Mouse (Mus musculus): ENCODE data around the gene Tcf20.

DNA sequence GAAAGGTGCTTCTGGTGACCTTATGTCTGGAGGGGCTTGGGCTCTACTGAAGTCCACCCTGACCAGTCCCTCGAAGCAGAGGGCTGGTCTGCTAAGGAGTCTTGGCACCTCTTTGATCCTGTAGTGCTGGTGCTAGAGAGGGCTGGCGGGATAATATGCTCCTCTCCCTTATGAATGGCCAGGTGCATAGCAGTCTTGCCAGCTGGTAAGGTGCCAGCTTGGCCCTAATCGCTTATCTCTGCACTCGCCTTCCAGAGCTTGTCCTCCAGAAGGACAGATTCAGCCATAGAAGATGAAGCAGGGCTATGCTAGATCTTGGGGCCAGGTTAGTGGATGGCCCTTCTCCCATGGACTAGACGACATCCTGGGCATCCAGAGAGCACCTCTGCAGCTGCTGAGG lies 64.1 kb downstream of the Tcf20 start:
- TF ChIP-seq CTCF (conservative IDR thresholded peaks at IDR 0.05 in 1 of 2, IDR thresholded peaks at IDR 0.05 in 1 of 2; ENCODE audit: low read depth in 2 of 2, low read length in 2 of 2) (no peak), ELF1 (IDR thresholded peaks at IDR 0.05; ENCODE audit: low read depth, low read length) (no peak), HCFC1 (IDR thresholded peaks at IDR 0.05; ENCODE audit: low read depth, low read length) (no peak), ZKSCAN1 (IDR thresholded peaks at IDR 0.05; ENCODE audit: borderline replicate concordance, low read depth, low read length) (no peak), EP300 (IDR thresholded peaks at IDR 0.05; ENCODE audit: low read length) (no peak), TBP (conservative IDR thresholded peaks at IDR 0.05; ENCODE audit: low read depth, low read length) (no peak), USF2 (conservative IDR thresholded peaks at IDR 0.05; ENCODE audit: low read depth, low read length) (no peak), POLR2A (IDR thresholded peaks at IDR 0.05; ENCODE audit: low read depth, low read length) (no peak), JUN (IDR thresholded peaks at IDR 0.05; ENCODE audit: insufficient read depth, low read depth, low read length) (no peak), IRF4 (IDR thresholded peaks at IDR 0.05; ENCODE audit: low read depth, low read length) (no peak)

All from CH12.LX (cell line).